In the genomic region with DNA sequence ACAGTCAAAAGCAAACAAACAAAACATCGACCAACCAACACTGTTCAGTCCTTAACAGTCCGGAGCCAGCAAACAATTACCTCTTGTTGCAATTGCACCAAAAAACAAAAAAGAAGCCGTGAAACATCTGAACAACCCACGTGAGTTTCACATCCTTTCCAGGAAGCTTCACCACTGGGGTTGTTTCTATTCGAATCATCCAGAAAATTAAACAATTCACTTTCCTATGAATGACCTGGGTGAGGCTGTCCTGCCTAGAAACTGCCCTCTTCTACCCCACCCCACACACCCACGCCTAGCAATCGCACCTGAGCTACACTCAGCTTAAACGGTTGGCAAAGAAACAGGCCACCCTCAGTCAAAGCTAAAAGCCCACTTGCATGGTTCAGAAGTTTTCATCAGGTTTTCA, we compare ENCODE assay signal across 8 mouse cellular contexts. TPM values are rescaled to one million over a fixed set of nuclear protein-coding genes. Genes with fewer than 3 reads are reported as not detected.
DNase-seq lines count a peak whose midpoint lies in the region; ATAC-seq and TF ChIP-seq lines count a peak whose summit lies in the region.

No protein-coding gene starts in this region.

- DNase-seq in layer of hippocampus, adult 2 months (ENCODE audit: low spot score in 2 of 2): no peak
- DNase-seq in layer of hippocampus, postnatal 10 days (ENCODE audit: low spot score in 2 of 2): no peak
- no peak for DNase-seq in liver, postnatal 0 days
- DNase-seq in spleen, postnatal 10 days (ENCODE audit: low spot score in 2 of 2): peak; percentile 34 to 41
- no peak for DNase-seq in layer of hippocampus, postnatal 25 days (ENCODE audit: extremely low spot score in 1 of 2, low spot score in 1 of 2)
- no peak for DNase-seq in cerebellum, adult 8-10 months

- no peak for TF ChIP-seq POLR2A in bone marrow macrophage, adult 2 months (IDR thresholded peaks at IDR 0.05; ENCODE audit: borderline replicate concordance, low read depth, low read length)

- peak overlapping the region; percentile 74 for H3K4me2 ChIP-seq in heart, embryonic 16.5 days (ENCODE audit: low read depth, low read length)
- peak overlapping the region; percentile 85 for H3K4me2 ChIP-seq in liver, postnatal 0 days (ENCODE audit: low read depth, low read length)

- no peaks in the 10 kb centered on the region for H3K27me3 ChIP-seq in heart, embryonic 16.5 days (ENCODE audit: control insufficient read depth, insufficient read depth, low read length)
- no peaks in the 10 kb centered on the region for H3K27me3 ChIP-seq in liver, postnatal 0 days (ENCODE audit: insufficient read depth, low read length)

- peaks cover 20% of the 10 kb centered on the region for H3K36me3 ChIP-seq in heart, embryonic 16.5 days (ENCODE audit: control insufficient read depth, insufficient read depth)
- H3K36me3 ChIP-seq in liver, postnatal 0 days (replicated peaks; ENCODE audit: insufficient read depth, low read length): peaks cover 14% of the 10 kb centered on the region

- peak overlapping the region; percentile 94 for H3K4me3 ChIP-seq in layer of hippocampus, adult 2 months
- peak overlapping the region; percentile 87 for H3K4me3 ChIP-seq in bone marrow macrophage, adult 2 months (ENCODE audit: insufficient read depth, low read length)
- peak overlapping the region; percentile 66 for H3K4me3 ChIP-seq in heart, embryonic 16.5 days (ENCODE audit: low read length)
- peak overlapping the region; percentile 92 for H3K4me3 ChIP-seq in liver, postnatal 0 days (ENCODE audit: low read depth, low read length)

- peaks cover 11% of the 10 kb centered on the region for H3K4me1 ChIP-seq in bone marrow macrophage, adult 2 months (ENCODE audit: control insufficient read depth, insufficient read depth, low read length)
- peaks cover 13% of the 10 kb centered on the region for H3K4me1 ChIP-seq in heart, embryonic 16.5 days (ENCODE audit: control insufficient read depth, insufficient read depth, low read length)
- H3K4me1 ChIP-seq in liver, postnatal 0 days (ENCODE audit: insufficient read depth): peaks cover 11% of the 10 kb centered on the region

- ATAC-seq in heart, embryonic 16.5 days (replicated peaks; ENCODE audit: extremely low read depth, insufficient read depth, low FRiP score): peak; percentile 18; the same call in 1 of the 2 replicates
- 0 out of 2 replicates have a peak, but pooled peaks have one; percentile 12 for ATAC-seq in liver, postnatal 0 days

- no peaks in the 10 kb centered on the region for H3K9me3 ChIP-seq in heart, embryonic 16.5 days (replicated peaks; ENCODE audit: control insufficient read depth, low read length)
- no peaks in the 10 kb centered on the region for H3K9me3 ChIP-seq in liver, postnatal 0 days (ENCODE audit: low read length)

- peak overlapping the region; percentile 99 for H3K27ac ChIP-seq in layer of hippocampus, adult 2 months
- H3K27ac ChIP-seq in bone marrow macrophage, adult 2 months (ENCODE audit: insufficient read depth, low read depth, low read length): peak overlapping the region; percentile 97
- peak overlapping the region; percentile 94 for H3K27ac ChIP-seq in heart, embryonic 16.5 days (ENCODE audit: low read length)
- peak overlapping the region; percentile 97 for H3K27ac ChIP-seq in liver, postnatal 0 days (ENCODE audit: low read depth)

- no peak for TF ChIP-seq CTCF in layer of hippocampus, adult 2 months (conservative IDR thresholded peaks at IDR 0.05)
- no peak for TF ChIP-seq CTCF in bone marrow macrophage, adult 2 months (IDR thresholded peaks at IDR 0.05; ENCODE audit: low read depth, low read length)
- no peak for TF ChIP-seq CTCF in liver, postnatal 0 days (IDR thresholded peaks at IDR 0.05; ENCODE audit: low read depth)

- peak overlapping the region; percentile 81 for H3K9ac ChIP-seq in heart, embryonic 16.5 days (ENCODE audit: low read length)
- peak overlapping the region; percentile 94 for H3K9ac ChIP-seq in liver, postnatal 0 days (replicated peaks)

- WGBS in heart, embryonic 16.5 days: 32% methylated on average over 8 of the region's 8 CpGs
- WGBS in liver, postnatal 0 days (ENCODE audit: insufficient replicate concordance): 12% methylated on average over 8 of the region's 8 CpGs

- no peak for TF ChIP-seq EP300 in liver, postnatal 0 days (IDR thresholded peaks at IDR 0.05; ENCODE audit: low read depth)

RNA-seq across cellular contexts. Expression of gene Sri, which starts 9.8 kb away (rescaled TPM):
- total RNA-seq in layer of hippocampus, adult 2 months (2021): 100 to 1,000 TPM; 106 to 107 TPM
- 100 to 1,000 TPM; 104 to 107 TPM for total RNA-seq in layer of hippocampus, postnatal 10 days (2021)
- 156 and 190 TPM in 2 replicates for polyA plus RNA-seq in bone marrow macrophage, adult 2 months (2012; ENCODE audit: insufficient read depth, insufficient read length, missing spikeins)
- polyA plus RNA-seq in heart, embryonic 16.5 days (2015; fragmentation: Nextera tagmentation; extraction: Ambion mirVana): 224 and 247 TPM in 2 replicates
- 132 and 136 TPM in 2 replicates for polyA plus RNA-seq in liver, postnatal 0 days (2015; fragmentation: Nextera tagmentation; extraction: Ambion mirVana)
- 100 to 1,000 TPM; 107 to 111 TPM for total RNA-seq in layer of hippocampus, postnatal 25 days (2021)

Comparison
In these comparisons a context has a peak if more than half of its experiments do, and no peak if none do; other contexts are left out.
1. DNase-seq: peak in spleen, postnatal 10 days (2 of 2); none in layer of hippocampus, adult 2 months (0 of 2), layer of hippocampus, postnatal 10 days (0 of 2), liver, postnatal 0 days (single experiment), layer of hippocampus, postnatal 25 days (0 of 2) and cerebellum, adult 8-10 months (single experiment).
2. Peak in every context shown above with its lines, with median percentiles within 50 percentile points of each other: H3K27ac ChIP-seq and H3K4me3 ChIP-seq.